Mouse (Mus musculus) intestine, embryonic 14.5 days (tissue): ENCODE data around the gene Dync1li1. TPM values are rescaled to one million over a fixed set of nuclear protein-coding genes. Genes with fewer than 3 reads are reported as not detected.

Source experiments
- polyA plus RNA-seq: library from polyadenylated mRNA; unstranded; fragments of >200 nt; fragmentation: Nextera tagmentation; extraction: Ambion mirVana; gene quantifications from 2 replicates; pipeline ENCODE4 v1.2.1, GENCODE M21; 2014

Gene Dync1li1
- polyA plus RNA-seq, 1 experiment from 2014 or later: 41.5 TPM

Other genes starting within 250 kb of the Dync1li1 start
- gene Ccr4, start 183.9 kb upstream of the Dync1li1 start, polyA plus RNA-seq: 0.08 TPM in 2 replicates
- 0.46 TPM in 1 of 2 replicates, not detected in the other for gene C130032M10Rik, start 173.1 kb upstream of the Dync1li1 start, polyA plus RNA-seq
- gene Trim71, start 124.4 kb upstream of the Dync1li1 start, polyA plus RNA-seq: 2.7 and 2.9 TPM in 2 replicates
- gene Cnot10, start 48.6 kb upstream of the Dync1li1 start, polyA plus RNA-seq: 65.8 and 67.6 TPM in 2 replicates
- gene Cmtm6, start 42.3 kb downstream of the Dync1li1 start, polyA plus RNA-seq: 61.4 and 61.5 TPM in 2 replicates
- gene Cmtm7, start 93.1 kb downstream of the Dync1li1 start, polyA plus RNA-seq: 96.5 and 101 TPM in 2 replicates
- gene Cmtm8, start 155.4 kb downstream of the Dync1li1 start, polyA plus RNA-seq: 34.7 and 42.4 TPM in 2 replicates
- gene Gpd1l, start 245.2 kb downstream of the Dync1li1 start, polyA plus RNA-seq: 13.0 and 13.5 TPM in 2 replicates